Mouse (Mus musculus) layer of hippocampus, adult 18-20 months (tissue): Measurements from ENCODE around the gene Lrch1. TPM values are rescaled to one million over a fixed set of nuclear protein-coding genes. Genes with fewer than 3 reads are reported as not detected.

ENCODE experiments used
- DNase-seq, 2 experiments: peaks; one replicate each; pipeline ENCODE4 v3.0.0; 2022; ENCODE audit warnings: low spot score in 2 of 2
- total RNA-seq, 2 experiments: library from RNA; stranded (reverse); gene quantifications; 2 replicates each; pipeline ENCODE4 v1.2.3; 2021

Gene Lrch1
- total RNA-seq, 2 experiments from 2014 or later = 20.4 to 23.1 TPM

DNA sequence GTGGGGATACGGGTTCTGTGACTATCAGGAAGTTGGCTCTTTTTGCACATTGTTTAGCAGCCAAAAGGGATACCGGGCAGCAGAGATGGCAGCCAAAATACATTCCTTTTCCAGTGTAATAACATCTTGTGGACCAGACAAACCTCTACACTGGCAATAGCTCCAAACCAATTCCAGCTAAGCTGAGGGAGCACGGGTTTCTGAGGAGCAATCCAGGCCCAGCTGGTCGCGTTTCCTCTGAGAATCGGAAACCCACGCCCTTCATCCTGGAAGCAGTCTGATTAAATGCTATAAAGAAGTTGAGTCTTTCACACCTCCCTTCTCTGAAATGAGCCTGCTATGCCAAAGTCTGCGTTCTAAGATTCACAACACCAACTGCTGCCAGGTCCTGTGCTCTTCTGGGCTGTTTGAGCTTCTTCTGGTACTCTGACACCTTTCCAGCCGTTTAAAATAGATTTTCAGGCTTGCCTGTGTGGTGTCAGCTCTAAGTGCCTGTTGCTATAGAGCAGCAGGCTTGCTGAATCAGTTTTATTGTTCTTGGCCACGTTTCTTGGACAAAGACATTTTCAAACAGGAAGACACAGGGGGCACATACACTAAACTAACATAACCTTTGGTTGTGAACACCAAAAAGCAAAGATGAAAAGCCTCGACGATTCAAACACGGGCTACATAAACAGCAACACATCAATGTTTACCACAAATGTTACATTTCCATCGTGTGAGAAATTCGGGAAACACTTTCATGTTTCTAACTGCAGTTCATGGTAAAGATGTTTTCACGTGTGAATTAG, 94.5 kb downstream of the Lrch1 start:
- peak; percentile 26 to 59 for DNase-seq

DNA sequence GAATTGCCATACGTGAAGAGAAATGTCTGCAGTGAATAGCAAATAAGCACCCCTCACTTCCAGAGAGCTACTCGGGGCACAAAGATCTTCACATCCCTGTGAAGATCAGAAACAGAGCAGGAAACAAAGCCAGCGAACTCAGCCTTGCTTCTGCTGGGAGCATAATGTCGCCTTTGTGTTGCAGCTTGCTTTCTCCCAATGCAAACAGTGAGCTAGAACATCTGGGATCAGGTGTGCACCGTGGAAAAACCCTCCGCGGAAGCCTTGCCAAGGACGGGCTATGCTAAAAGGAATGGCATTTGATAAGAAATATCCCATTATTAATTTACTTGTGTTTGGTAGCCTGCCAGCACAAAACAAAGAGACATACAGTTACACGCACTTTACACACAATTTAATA, 95.8 kb downstream of the Lrch1 start:
- DNase-seq = no peak

DNA sequence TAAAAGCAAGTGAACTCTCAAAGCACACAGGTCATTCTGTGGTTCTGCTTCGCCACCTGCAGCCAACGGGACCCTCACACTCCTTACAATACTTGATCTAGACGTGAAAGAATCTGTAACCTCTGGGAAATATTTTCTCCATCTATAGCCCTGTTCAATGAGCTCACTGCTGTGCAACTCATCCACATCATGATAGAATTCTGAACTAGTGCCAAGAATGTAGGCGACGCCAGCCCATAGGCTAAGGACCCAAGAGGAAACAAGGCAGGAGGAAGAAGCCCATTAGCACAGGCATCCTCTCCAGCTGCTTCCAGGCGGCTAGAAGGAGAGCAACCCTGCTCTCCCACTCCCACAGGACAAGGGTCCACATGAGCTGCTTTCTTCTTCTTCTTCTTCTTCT, 98.7 kb downstream of the Lrch1 start:
- DNase-seq = no peak

DNA sequence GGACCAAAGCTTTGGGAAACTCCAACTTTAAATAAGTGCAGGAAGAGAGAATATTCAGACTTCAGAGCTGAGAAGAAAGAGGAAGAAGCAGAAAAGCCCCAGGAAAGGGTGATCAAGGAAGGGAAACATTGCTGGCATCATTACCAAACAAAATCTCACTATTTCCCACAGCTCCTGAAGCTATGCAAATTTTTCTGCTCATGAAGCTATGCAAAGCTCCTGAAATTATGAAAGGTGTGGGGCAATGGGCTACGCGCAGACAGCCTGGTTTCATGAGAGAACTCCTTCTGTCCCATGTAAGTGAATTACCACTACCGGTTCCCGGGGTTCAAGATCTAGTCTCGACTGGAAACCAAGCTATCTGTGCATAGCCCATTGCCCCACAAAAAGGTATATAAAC, 99.5 kb downstream of the Lrch1 start:
- DNase-seq = no peak

DNA sequence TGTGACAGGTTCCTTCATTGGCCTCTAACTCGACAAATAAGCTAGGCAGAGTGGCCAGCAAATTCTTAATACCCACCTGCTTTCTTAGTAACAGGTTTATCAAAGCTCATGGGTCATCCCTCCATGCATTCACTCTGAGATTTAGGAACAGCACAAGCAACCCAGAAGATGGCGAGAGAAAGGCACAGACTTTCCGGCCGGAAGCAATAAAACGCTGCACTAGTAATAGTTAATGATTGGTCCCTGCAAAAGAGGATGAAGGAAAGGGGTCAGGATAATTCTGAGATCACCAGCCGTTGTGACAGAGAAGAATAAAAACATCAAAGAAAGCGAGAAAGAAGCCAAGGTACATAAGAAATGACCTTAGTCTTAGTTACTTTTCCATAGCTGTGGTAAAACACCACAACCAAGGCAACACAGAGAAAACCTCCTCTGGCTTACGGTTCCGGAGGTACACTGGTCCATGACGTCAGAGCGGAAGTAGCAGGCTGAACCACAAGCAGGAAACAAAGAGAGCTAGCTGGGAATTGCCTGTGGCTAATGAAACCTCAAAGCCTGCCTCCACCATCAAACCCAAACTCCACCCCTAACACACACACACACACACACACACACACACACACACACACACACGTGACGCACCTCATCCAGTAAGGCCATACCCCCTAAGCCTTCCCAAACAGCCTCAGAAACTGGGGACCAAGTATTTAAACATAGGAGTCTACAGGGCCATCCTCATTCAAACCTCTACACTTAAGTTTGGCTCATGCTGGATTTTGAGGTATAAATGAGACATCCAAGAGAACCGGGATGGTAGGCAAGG, 100.2 kb downstream of the Lrch1 start:
- no peak for DNase-seq

DNA sequence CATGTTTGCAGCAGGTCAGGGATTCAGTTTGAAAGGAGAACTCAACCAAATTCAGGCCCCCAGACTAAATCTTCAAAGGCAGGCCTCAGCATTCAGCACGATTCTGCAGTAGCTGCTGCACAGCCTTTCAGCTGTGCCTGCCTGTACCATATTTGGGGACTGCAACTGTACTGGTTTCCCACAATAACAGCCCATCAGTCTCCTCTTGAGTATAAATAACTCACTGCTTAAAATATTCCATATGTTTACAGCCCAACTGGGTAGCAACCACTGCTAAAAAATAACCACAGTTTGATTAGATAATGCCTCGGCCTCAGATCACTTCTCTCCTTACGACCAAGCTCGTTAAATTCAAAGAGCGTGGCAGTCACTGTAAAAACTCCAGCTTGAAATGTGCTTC, 101.0 kb downstream of the Lrch1 start:
- DNase-seq = no peak

DNA sequence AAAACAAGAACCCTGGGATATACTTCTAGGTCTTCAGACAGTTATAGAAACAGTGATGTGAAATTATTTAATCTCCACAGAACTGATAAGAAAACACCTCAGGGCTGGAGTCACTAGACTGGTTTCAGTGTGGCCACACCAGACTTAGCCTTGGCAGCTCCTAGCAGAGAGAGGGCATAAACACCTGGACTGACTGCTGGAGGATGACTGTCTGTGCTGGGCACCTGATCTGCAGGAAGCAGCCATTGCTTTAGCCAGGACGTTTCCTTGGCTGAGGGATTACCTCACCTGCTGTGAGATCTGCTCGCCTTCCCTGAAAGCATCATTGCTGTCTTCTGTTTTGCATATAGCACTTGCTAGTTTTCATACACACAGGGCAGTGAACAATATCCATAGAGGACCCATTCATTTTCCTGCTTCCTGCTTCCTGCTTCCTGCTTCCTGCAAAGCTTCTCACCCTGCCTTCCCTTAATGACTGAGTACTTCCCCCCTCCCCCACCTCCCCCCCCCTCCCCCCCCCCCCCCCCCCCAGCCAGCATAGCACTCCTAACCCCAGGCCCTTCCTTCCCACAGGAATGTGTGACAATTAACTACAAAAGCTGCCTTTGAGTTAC, 101.9 kb downstream of the Lrch1 start:
- DNase-seq = no peak

DNA sequence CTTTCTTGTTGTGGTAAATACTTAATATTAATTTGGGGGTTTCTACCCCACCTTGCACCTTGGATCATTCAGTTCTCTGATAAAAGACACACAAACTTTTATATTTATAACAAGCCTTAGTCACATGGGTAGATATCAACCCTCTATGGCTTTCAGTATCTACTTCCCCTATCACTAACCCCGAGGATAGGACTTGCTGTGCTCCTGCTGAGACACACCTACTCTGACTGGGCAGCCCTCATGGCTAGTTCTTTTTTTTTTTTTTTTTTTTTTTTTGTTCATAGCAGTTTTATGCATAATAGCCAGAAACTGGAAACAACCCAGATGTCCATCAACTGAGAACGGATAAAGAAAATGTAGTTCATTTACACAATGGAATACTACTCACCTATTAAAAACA, 106.0 kb downstream of the Lrch1 start:
- no peak for DNase-seq

DNA sequence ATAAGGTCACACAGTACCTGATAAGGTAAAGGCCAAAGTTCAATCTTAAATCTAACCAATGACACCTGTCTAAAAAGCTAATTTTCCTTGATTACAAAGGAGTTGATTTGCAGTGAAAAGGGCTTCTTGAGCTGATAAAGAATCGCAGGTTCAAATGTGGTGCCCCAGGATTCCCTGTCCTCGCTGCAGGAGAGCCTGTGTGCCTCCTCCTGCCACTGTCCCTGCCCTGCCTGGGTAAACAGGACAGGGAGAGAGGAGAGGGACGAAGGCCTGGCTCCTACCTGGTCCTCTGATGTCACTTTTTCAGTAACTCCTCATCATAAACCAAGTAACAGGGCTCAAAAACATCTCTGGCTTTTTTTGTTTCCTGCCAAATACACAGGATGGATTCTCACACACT, 106.4 kb downstream of the Lrch1 start:
- no peak for DNase-seq

DNA sequence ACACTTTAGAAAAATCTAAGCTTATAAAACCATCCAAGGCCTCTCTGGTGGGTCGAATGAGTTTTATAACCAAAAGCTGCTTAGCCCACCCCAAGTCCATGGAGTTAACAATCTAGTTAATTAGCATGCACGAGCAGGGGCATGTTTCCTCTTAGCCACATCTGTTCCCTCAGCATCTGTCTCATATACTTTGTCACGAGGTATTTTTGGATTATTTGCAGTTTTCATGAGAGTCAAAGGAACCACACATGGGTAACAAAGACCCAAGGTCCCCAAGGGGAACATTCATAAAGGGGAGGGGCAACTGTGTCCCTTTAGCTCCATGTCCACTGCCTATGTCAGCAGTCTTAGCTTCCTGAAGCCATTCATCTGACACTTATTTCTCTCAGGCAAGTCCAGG, 106.9 kb downstream of the Lrch1 start:
- no peak for DNase-seq

DNA sequence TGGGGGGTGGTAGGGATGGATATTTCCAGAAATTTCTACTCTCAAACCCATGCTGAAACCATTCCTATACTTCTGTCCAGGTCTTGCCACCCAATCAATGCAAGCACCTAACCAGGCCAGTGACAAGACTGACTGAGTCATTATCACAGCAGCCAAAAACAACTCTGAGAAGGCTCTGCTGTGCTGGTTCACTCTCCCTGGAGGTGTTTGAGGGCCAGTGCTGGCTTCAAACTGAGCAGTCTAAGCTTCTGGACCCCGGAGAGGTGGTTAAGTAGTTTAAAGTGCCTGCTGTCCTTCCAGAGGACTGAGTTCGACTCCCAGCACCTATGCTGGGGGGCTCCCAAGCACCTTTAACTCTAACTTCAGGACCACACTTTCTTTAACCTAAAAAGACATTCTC, 107.3 kb downstream of the Lrch1 start:
- no peak for DNase-seq

DNA sequence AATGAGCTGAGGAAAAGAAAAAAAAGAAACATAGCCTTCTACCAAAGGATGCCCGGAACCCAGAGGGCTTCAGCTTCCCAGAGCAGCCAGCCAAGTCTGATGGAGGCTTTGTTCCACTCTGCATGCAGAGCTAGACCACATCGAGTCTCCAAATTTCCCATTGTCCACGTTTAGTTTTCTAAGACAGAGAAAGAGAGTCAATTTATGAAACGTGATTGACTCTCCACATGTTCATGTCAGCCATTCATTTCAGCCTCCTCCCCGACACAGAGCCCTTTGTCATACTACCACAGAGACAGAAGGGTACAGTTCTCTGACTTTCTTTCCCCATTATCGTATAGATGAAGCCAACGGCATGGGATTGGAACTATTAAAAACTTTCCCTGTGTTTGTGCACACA, 108.9 kb downstream of the Lrch1 start:
- DNase-seq = no peak

DNA sequence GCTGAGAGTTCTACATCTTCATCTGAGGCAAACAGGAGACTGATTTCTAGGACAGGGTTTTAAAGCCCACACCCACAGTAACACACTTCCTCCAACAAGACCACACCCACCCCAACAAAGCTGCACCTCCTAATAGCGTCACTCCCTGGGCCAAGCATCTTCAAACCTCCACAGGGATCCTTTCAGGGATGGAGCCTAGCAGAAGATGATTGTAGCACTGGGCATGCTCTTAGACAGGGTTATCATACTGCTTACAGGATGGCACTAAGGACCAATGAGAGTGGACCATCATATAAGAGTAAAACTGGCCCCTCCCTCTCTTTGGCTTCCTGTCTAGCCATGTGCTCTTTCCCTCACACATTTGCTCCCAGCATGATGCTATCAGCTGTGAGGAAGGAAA, 112.7 kb downstream of the Lrch1 start:
- DNase-seq = no peak

DNA sequence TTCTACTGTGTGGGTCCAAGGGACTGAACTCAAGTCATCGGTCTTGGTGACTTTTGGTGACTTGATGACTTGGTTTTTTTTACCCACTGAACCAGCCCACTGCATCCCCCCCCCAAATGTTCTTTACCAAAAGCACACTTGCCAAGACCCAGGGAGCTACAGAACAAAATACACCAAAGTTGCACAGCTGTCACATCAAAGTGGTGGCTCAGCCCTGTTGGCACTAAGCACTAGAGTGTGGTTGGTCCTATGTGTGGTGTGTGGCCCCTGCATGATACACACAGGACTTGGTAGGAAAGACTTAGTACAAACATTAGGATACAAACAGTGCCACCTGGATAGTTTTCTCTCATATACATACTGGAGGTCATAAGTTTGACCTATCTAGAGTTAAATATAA, 113.5 kb downstream of the Lrch1 start:
- DNase-seq = no peak

DNA sequence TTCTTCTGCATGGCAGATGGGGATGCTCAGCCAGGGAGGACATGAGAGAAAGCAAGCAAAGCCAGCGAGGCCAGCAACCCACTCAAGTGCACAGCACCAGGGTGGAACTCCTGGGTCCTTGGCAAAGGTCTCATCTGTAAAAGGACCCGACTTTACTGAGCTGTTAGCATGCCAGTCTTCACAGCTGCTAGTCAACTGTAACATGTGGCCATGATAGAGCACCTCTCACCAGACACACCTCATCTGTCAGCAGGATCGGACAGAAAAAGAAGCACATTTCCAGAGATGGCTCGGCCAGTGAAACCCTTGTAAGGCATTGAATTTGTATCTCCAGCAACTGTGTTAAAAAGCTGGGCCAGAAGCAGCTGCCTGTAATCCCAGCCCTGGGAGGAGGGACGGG, 116.0 kb downstream of the Lrch1 start:
- DNase-seq = no peak

DNA sequence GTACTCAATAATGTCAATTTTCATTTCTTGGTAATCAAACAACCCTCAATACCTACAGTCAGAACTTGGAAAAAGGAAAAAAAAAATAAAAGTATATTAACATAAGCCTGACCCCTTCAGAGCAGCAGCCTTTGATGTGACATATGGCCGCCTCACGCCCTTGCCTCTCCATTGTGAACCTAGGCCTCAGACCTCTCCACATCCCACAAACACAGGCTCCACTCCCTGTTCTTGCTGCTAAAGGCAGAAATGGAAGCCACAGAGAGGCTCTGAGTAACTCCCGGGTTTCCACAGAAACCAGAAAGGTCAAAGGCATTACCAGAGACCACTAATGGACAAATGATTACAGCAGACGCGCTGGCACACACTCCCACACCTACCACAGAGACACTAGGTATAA, 116.6 kb downstream of the Lrch1 start:
- no peak for DNase-seq

DNA sequence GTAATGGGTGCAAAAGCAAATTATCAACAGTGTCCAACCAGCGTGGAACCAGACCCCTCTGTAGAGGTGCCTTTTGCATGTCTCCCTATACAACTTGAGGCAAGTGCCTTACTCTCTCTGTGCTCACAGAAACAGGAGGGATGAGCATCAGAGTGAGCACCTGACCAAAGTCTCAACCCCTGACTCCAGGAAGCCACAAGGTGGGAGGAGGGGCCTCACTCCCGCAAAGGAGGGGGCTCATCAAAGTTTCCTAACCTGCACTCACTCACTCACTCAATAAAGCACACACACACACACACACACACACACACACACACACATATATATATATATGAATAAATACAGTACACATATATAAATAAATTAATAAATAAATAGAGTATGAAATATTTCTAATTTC, 117.1 kb downstream of the Lrch1 start:
- no peak for DNase-seq

DNA sequence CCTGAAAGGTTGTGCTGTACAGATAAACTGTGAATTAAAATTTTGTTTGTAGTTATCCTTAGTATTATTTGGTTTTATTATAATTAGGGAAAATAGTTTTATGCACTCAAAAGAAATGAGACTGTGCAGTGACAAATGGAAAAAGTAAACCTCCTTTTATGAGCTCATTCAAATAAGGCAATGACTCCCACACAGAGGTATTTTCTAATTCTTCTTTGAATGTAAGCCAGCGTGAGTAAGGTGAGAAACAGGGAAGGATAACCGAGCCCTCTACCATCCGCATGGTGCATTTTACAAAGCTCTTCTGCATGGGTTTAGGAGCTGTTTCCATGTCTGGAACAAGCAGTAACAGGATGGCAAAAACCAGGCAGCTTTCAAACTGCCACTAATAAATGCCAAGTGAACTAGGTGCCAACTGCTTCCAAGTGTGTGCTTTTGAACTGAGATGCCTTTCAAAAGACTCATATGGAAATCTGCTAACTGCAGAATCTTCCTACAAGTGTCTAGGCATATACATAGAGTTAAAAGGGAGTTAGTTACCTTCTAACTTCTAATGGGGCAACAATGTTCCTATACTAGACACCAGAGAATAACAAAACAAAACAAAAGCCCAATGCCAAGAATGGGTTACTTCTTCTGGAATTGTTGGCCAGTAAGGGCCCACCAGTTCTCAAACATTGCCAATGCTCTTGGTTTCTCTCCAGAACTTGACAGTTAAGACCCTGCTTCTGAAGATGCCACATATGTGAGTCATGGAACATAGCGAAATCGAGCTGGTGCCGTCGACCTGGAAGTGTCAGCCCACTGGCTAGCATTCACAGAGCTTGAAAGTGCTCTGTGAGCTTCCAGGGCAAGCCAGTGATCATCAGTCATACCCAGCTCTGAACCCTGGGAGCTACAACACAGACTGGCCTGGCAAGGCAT, 124.7 kb downstream of the Lrch1 start:
- DNase-seq = peak in 1 of 2 experiments; percentile 67

DNA sequence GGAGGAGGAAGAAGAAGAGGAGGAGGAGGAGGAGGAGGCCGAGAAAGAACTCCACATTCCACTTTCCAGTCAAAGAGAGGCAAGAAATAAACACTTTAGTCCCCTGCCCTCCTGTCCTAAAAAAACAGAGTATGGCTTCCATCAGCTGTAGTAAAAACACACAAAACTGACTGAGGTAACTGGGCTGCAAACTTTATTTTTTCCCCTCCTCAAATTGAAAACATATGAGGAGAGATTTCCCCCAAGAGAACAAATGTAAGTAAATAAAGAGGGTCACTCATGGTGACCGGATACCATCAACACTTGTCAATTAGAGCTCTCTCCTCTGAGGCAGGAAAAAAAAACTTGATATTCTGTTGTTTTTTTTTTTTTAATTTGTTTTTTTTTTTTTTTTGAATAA, 125.6 kb downstream of the Lrch1 start:
- no peak for DNase-seq

DNA sequence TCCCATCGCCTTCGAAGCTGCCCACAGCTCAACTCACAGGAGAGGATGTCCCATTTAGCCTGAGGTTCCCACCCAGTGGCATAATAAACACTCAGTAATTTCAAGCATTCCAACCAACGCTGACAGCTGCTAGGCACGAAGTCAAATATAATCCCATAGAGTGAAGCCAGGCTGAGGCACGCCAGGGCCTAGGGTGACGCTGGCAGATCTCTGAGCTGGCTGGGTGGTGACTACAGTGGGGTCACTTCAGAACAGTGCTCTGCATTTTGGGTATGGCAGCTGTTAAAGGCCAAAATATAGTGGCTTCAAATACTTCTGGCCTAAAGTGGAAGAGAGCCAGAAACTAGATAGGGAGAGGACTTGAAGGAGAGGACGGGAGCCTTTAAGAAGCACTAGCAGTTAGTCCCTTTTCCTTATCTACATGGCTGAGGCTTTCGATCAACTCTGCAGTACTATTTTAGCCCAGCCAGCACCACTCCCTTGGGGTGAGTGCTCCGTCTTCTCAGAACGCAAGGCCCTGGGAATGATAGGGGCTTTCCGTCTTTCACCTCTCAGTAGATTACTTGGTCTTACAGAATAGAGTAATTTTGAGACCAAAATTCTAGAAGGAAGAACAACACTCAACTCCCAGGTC, 127.4 kb downstream of the Lrch1 start:
- DNase-seq = no peak

DNA sequence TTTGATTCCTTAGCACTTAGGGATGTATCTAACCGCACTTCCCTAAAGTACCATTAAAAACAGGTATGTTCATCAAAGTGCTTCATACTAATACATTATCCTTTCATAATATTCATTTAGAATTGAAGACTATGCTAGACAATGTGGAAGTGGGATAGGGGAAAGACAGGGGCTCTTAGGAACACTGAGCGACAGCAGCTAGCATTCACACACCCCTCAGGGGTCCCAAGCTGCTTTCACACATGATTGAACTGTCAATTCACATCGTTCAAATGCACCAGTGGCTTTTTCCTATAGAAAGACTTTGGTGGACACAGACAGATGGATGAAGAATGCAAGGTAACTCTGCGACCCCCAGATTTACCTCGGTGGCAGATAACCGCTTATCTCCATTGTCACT, 131.0 kb downstream of the Lrch1 start:
- DNase-seq = no peak
